Mouse (Mus musculus) forebrain, embryonic 15.5 days (tissue): ENCODE measurements at regions not wholly inside any gene's neighbourhood (a gene's known extent, or its start where the extent isn't known, plus 50 kb on each side); places are given as distances from the start of the nearest gene placed in this dataset.
A peak's percentile ranks its signal among the peaks of the same experiment; 100 is the strongest.
"Not testable (repeated sequence)": the region's sequence is repeated elsewhere in the genome, so short reads cannot be mapped to it uniquely, and the experiment has no call there.

Source experiments
- ATAC-seq: fragments of 200-750 bp; cut with Nextera tagmentation; replicated peaks from 2 replicates; pipeline ENCODE4 v1.8.0; 2017; ENCODE audit warnings: mild to moderate bottlenecking, moderate TSS enrichment, moderate library complexity
- H3K27ac ChIP-seq: fragments of 300-500 bp; sonication (generic); replicated peaks from 2 replicates; pipeline ENCODE4 v1.5.1; 2015; ENCODE audit warnings: mild to moderate bottlenecking, inconsistent platforms
- H3K27me3 ChIP-seq: fragments of 300-500 bp; sonication (generic); 2 replicates; pipeline ENCODE4 v1.6.1; 2015; ENCODE audit warnings: inconsistent platforms
- H3K36me3 ChIP-seq: fragments of 300-500 bp; sonication (generic); 2 replicates; pipeline ENCODE4 v1.6.1; 2015; ENCODE audit warnings: mild to moderate bottlenecking, inconsistent platforms
- H3K4me1 ChIP-seq: fragments of 300-500 bp; sonication (generic); 2 replicates; pipeline ENCODE4 v1.6.1; 2015; ENCODE audit warnings: inconsistent platforms
- H3K4me2 ChIP-seq: fragments of 300-500 bp; sonication (generic); replicated peaks from 2 replicates; pipeline ENCODE4 v1.6.1; 2015; ENCODE audit warnings: mild to moderate bottlenecking, inconsistent platforms
- H3K4me3 ChIP-seq: fragments of 300-500 bp; sonication (generic); 2 replicates; pipeline ENCODE4 v1.5.1; 2015; ENCODE audit warnings: mild to moderate bottlenecking, inconsistent platforms
- H3K9ac ChIP-seq: fragments of 300-500 bp; sonication (generic); replicated peaks from 2 replicates; pipeline ENCODE4 v1.6.1; 2015; ENCODE audit warnings: mild to moderate bottlenecking, inconsistent platforms
- H3K9me3 ChIP-seq: fragments of 300-500 bp; sonication (generic); 2 replicates; pipeline ENCODE4 v1.6.1; 2016; ENCODE audit warnings: inconsistent platforms
- WGBS: fragments of 180-500 bp; shearing (Covaris S2); methylation state at CpG from one replicate; pipeline ENCODE4 v1.1.7; 2015; ENCODE audit warnings: mixed read lengths; 5-methylcytosine and 5-hydroxymethylcytosine counted together

DNA sequence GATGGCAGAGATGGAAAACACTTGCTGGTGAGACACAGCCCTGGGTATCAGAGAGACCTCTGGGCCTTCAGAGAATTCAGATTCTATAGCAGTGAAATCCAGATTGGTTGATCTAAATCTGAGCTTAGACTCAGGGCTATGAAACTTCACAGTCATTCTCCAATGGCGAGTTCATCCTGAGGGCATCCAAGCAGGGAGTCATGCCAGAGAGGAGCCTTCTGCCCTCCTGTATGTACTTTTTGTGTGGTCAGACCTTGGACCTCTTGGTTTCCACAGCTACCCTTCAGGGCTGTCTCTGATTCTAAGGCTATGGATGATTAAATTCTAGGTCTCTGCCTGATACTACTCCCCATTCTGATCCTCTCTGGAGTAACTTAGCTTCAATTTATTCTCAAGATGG, 122.0 kb upstream of the Mettl15 start:
- Histone ChIP-seq H3K4me3 (no peak overlapping the region), H3K4me1 (no peaks in the 10 kb centered on the region), H3K27me3 (no peaks in the 10 kb centered on the region), H3K36me3 (no peaks in the 10 kb centered on the region), H3K4me2 (no peak overlapping the region), H3K9ac (no peak overlapping the region), H3K27ac (no peak overlapping the region), H3K9me3 (no peaks in the 10 kb centered on the region)
- ATAC-seq = no peak
- 86% methylated on average over 1 of the region's 1 CpGs for WGBS

DNA sequence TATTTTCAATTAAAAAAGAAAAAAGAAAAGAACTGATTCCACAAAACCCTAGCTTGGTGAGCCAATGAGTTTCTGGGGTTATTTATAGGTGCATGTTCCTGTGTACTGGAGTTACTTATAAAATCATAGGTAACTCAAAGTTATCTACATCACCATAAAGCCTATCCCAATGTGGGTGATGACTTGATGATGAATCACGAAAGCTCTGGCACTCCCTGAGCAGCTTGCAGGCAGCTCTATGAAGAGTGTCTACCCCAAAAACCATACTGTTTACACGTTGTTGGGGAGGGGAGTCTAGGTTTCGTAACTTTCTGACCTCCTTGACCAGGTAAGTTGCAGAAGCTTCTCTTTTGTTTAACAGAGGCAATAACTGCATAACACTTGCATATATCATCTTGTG, 123.7 kb upstream of the Mettl15 start:
- no peak overlapping the region for H3K9ac ChIP-seq
- no peak overlapping the region for H3K4me2 ChIP-seq
- no peaks in the 10 kb centered on the region for H3K9me3 ChIP-seq
- no peak for ATAC-seq
- no peak overlapping the region for H3K4me3 ChIP-seq
- WGBS = 82% methylated on average over 3 of the region's 3 CpGs
- no peak overlapping the region for H3K27ac ChIP-seq
- H3K36me3 ChIP-seq = no peaks in the 10 kb centered on the region
- no peaks in the 10 kb centered on the region for H3K27me3 ChIP-seq
- H3K4me1 ChIP-seq = no peaks in the 10 kb centered on the region

DNA sequence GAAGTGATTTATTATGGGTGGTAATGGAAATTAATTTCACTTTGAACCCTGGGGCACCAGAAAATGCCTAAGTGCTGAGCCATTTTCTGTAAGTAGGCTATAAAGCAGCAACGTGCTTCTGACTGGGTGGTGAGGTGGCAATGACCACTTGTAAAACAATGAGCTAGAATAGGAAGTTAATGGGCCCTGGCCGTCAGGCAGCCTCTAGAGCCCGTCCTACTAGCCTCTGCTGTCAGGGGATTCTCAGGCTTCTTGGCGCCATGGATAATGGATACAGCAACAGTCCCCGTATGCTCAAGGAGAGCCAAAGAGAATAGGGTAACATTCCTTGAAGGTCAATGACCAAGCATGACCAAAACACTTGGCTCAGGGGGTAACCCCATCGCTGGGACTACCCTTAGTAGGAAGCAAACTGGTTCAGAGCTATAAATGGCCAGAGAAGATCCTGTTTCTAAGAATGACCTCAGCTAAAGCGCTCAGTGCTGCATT, 126.1 kb upstream of the Mettl15 start:
- no peaks in the 10 kb centered on the region for H3K27me3 ChIP-seq
- 76% methylated on average over 7 of the region's 7 CpGs for WGBS
- H3K4me1 ChIP-seq = no peaks in the 10 kb centered on the region
- no peaks in the 10 kb centered on the region for H3K9me3 ChIP-seq
- H3K9ac ChIP-seq = no peak overlapping the region
- no peak for ATAC-seq
- no peak overlapping the region for H3K4me3 ChIP-seq
- no peak overlapping the region for H3K4me2 ChIP-seq
- no peaks in the 10 kb centered on the region for H3K36me3 ChIP-seq
- H3K27ac ChIP-seq = no peak overlapping the region

DNA sequence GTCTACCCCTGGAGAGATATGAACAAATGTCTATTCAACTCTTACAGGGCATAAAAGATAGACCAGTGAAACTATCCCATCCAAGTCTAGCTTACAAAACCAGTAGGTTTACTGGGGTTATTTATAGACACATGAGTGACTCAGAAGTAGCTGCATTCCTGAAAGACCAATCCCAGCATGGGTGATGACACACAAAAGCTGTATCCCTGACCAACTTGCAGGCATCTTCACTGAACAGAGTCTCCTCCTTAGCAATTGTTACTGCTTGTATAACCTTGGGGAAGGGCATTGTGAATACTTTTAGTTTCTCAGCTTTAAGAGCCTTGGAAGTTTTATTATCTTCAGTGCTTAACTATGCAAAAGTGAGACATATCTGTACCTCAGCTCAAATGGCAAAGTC, 139.6 kb upstream of the Mettl15 start:
- no peak overlapping the region for H3K4me3 ChIP-seq
- H3K9ac ChIP-seq = no peak overlapping the region
- H3K4me2 ChIP-seq = no peak overlapping the region
- no peaks in the 10 kb centered on the region for H3K36me3 ChIP-seq
- no peak overlapping the region for H3K27ac ChIP-seq
- H3K27me3 ChIP-seq = no peaks in the 10 kb centered on the region
- no peak for ATAC-seq
- H3K9me3 ChIP-seq = no peaks in the 10 kb centered on the region
- no peaks in the 10 kb centered on the region for H3K4me1 ChIP-seq

DNA sequence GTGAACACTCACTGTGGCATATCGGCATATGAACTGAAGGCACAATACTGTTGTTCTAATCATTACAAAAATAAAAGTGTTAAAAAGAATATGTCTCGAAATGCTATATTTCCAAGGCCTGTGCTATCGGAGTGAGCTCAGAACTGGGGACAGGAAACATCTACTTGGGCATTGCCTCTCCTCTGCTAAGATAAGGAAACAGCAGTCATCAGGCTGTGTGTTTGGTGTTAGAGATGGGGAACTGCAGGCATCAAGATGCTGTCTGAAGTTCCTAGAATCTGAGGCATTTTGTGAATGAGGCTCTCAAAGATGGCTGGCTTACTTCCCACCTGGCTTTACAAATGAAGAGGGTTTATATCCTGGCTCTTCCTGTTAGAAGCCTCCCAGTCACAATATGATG, 150.6 kb upstream of the Mettl15 start:
- H3K9ac ChIP-seq = no peak overlapping the region
- no peaks in the 10 kb centered on the region for H3K4me1 ChIP-seq
- no peaks in the 10 kb centered on the region for H3K27me3 ChIP-seq
- H3K4me3 ChIP-seq = no peak overlapping the region
- H3K9me3 ChIP-seq = no peaks in the 10 kb centered on the region
- H3K4me2 ChIP-seq = no peak overlapping the region
- H3K36me3 ChIP-seq = no peaks in the 10 kb centered on the region
- ATAC-seq = no peak
- WGBS = 93% methylated on average over 3 of the region's 3 CpGs
- H3K27ac ChIP-seq = no peak overlapping the region

DNA sequence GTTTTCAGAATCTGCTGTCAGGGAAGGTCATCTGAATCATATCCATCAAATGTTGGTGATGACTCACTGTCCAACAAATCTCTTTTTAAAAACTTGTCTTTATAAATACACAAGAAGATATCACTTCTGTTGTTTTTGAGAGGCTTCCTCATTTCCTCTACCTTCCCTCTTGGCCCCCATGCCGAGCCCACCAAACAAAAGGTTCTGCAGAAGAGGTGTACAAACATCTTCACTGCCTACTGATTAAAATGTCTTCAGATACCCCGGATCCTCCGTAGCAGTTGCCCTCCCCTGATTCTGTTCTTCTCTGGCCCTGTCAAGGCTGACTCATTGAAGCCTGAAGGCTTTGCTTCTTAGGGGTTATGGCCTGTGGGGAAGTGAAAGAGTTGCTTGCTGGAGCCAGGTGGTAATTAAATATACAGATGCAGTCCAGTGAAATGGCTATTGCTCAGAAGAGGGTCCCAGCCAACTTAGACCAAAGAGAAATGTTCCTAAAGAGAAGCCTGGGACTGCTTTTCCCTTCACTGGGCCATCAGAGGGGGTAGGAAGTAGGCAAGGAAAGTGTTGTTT, 162.1 kb upstream of the Mettl15 start:
- no peak overlapping the region for H3K4me2 ChIP-seq
- 71% methylated on average over 3 of the region's 3 CpGs for WGBS
- H3K9me3 ChIP-seq = no peaks in the 10 kb centered on the region
- H3K36me3 ChIP-seq = no peaks in the 10 kb centered on the region
- no peak overlapping the region for H3K4me3 ChIP-seq
- no peaks in the 10 kb centered on the region for H3K27me3 ChIP-seq
- no peaks in the 10 kb centered on the region for H3K4me1 ChIP-seq
- H3K9ac ChIP-seq = no peak overlapping the region
- no peak for ATAC-seq
- no peak overlapping the region for H3K27ac ChIP-seq

DNA sequence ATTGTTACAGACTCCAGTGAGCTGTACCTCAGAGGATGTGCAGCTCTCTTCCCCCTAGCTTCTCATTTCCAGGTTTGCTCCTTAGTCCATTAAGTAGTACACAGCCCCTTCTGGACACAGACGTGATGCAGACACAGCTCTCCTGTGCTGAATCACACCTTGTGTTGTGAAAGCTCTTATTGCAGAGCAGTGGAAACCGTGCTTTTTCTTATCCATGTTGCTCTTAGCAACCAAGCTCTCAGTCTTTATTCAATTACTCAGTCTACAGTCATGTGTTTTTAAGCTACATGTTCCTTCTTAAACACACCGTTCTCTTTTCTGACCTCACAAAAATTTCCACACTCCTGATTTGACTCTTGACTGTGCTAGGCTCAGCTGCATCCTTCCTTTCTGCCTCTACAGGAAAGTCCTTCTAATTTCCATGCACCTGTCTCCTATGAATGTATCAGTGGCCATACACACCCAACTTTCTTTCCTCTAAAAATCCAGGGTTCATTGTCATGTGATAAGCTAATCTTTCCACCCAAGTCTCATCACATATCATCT, 163.0 kb upstream of the Mettl15 start:
- no peak for ATAC-seq
- H3K27ac ChIP-seq = no peak overlapping the region
- no peaks in the 10 kb centered on the region for H3K4me1 ChIP-seq
- H3K4me2 ChIP-seq = no peak overlapping the region
- 81% methylated on average over 3 of the region's 3 CpGs for WGBS
- H3K36me3 ChIP-seq = no peaks in the 10 kb centered on the region
- no peaks in the 10 kb centered on the region for H3K9me3 ChIP-seq
- no peaks in the 10 kb centered on the region for H3K27me3 ChIP-seq
- H3K4me3 ChIP-seq = no peak overlapping the region
- H3K9ac ChIP-seq = no peak overlapping the region

DNA sequence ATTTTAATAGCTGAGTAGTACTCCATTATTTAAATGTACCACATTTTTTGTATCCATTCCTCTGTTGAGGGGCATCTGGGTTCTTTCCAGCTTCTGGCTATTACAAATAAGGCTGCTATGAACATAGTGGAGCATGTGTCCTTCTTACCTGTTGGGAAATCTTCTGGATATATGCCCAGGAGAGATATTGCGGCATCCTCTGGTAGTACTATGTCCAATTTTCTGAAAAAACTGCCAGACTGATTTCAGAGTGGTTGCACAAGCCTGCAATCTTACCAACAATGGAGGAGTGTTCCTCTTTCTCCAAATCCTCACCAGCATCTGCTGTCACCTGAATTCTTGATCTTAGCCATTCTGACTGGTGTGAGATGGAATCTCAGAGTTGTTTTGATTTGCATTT, 181.7 kb upstream of the Mettl15 start:
- not testable (repeated sequence) for ATAC-seq, H3K4me2 ChIP-seq, H3K36me3 ChIP-seq, H3K9me3 ChIP-seq, H3K9ac ChIP-seq, H3K27me3 ChIP-seq, H3K4me1 ChIP-seq, H3K4me3 ChIP-seq, H3K27ac ChIP-seq
- WGBS = 91% methylated on average over 1 of the region's 1 CpGs

DNA sequence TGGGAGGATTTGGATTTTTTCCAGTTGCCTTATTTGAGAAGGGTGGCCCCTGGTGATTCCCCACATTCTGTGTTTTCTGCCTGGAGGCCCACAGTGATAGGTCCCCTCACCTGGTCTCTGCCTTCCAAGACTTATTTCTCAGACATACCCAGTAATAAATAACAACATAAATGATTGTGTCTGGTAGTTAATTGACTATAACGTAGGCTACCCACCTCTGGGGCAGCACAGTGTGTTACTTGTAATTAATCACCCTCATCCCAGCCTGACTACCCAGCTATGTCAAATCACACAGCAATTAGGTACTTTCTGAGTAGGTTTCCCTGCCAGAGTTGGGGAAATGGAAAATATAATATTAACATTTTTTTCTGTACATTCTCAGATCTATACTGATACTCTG, 190.2 kb upstream of the Bdnf start:
- Histone ChIP-seq H3K4me3 (no peak overlapping the region), H3K27ac (no peak overlapping the region), H3K9ac (no peak overlapping the region), H3K27me3 (no peaks in the 10 kb centered on the region), H3K4me1 (no peaks in the 10 kb centered on the region), H3K36me3 (no peaks in the 10 kb centered on the region), H3K9me3 (no peaks in the 10 kb centered on the region), H3K4me2 (no peak overlapping the region)
- 74% methylated on average over 1 of the region's 1 CpGs for WGBS
- no peak for ATAC-seq

DNA sequence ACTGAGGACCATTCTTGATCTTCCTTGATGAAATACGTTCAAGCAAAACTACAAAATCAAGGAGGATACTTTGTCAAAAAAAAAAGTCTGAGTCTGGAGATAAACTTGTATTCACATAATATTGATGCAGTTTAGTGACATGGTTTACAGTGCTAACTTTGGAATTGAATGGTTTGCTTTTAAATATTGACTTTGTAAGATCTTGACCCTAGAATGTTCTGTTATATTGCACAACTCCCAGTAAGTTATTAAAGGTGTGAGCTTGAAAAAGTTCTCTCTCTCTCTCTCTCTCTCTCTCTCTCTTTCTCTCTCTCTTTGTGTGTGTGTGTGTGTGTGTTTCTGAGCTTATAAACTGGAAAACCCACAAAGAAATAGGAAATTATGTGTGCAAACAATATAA, 186.9 kb upstream of the Bdnf start:
- 90% methylated on average over 1 of the region's 1 CpGs for WGBS
- Histone ChIP-seq H3K36me3 (no peaks in the 10 kb centered on the region), H3K4me1 (no peaks in the 10 kb centered on the region), H3K9ac (no peak overlapping the region), H3K4me2 (no peak overlapping the region), H3K4me3 (no peak overlapping the region), H3K27me3 (no peaks in the 10 kb centered on the region), H3K9me3 (no peaks in the 10 kb centered on the region), H3K27ac (no peak overlapping the region)
- no peak for ATAC-seq

DNA sequence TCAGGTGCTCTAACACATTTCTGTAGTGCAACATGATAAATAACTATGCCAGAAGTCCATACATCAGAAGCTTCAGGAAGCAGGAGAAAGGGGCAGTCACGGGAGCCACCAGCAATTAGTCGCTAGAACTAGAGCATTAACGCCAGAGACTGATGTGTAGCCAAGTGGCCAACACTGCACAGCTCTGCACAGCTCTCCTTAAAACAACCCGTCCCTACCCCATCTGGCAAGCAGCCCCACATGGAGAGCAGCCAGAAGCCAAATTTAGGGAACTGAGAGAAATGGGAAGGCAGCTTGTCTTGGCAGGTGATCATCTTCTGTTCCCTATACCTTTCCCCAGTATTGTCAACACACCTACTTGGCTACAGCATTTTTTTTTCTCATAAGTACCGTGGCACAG, 172.3 kb upstream of the Bdnf start:
- H3K4me2 ChIP-seq = no peak overlapping the region
- no peaks in the 10 kb centered on the region for H3K27me3 ChIP-seq
- H3K9ac ChIP-seq = no peak overlapping the region
- no peaks in the 10 kb centered on the region for H3K9me3 ChIP-seq
- H3K27ac ChIP-seq = no peak overlapping the region
- 0 out of 2 replicates have a peak, but pooled peaks have one; percentile 61 for ATAC-seq
- peaks cover 7% of the 10 kb centered on the region; the same call in 1 of the 2 replicates for H3K4me1 ChIP-seq
- no peaks in the 10 kb centered on the region for H3K36me3 ChIP-seq
- H3K4me3 ChIP-seq = no peak overlapping the region
- 41% methylated on average over 5 of the region's 5 CpGs for WGBS

DNA sequence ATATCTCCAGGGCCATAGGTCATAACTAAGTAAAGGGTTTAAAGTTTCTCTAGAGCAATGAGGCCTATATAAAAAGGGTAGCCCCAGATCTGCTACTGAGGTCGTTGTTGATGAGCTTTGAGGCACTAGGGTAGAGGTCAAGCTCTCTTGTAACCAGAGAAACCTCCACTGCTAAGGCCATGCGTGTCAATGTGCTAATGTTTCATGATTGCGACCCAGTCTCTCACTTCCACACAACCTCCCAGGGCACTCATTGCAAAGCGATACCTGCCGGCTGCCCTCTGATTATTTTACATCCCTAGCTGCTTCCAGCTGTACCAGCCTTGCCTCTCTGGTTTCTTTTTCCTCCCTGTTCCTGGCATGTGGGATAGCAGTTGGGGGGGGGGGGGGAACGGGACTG, 169.6 kb upstream of the Bdnf start:
- Histone ChIP-seq H3K4me1 (peaks cover 7% of the 10 kb centered on the region; the same call in 1 of the 2 replicates), H3K9me3 (no peaks in the 10 kb centered on the region), H3K27me3 (no peaks in the 10 kb centered on the region), H3K4me3 (no peak overlapping the region), H3K9ac (no peak overlapping the region), H3K36me3 (no peaks in the 10 kb centered on the region), H3K27ac (no peak overlapping the region), H3K4me2 (no peak overlapping the region)
- 85% methylated on average over 6 of the region's 6 CpGs for WGBS
- ATAC-seq = no peak
